Mouse (Mus musculus) cerebellum, postnatal 10 days (tissue): ENCODE measurements around the gene Cflar.
"Not testable (repeated sequence)": the region's sequence is repeated elsewhere in the genome, so short reads cannot be mapped to it uniquely, and the experiment has no call there.

Source experiments
- DNase-seq, 2 experiments: peaks; one replicate each; pipeline ENCODE4 v3.0.0; 2021; ENCODE audit warnings: mixed read lengths in 2 of 2

Gene Cflar

GRCm38 (mm10) chr1:58788410-58788809 lies 77.1 kb downstream of the Cflar start:
- no peak for DNase-seq

GRCm38 (mm10) chr1:58794705-58795104 lies 83.4 kb downstream of the Cflar start:
- no peak for DNase-seq

DNA sequence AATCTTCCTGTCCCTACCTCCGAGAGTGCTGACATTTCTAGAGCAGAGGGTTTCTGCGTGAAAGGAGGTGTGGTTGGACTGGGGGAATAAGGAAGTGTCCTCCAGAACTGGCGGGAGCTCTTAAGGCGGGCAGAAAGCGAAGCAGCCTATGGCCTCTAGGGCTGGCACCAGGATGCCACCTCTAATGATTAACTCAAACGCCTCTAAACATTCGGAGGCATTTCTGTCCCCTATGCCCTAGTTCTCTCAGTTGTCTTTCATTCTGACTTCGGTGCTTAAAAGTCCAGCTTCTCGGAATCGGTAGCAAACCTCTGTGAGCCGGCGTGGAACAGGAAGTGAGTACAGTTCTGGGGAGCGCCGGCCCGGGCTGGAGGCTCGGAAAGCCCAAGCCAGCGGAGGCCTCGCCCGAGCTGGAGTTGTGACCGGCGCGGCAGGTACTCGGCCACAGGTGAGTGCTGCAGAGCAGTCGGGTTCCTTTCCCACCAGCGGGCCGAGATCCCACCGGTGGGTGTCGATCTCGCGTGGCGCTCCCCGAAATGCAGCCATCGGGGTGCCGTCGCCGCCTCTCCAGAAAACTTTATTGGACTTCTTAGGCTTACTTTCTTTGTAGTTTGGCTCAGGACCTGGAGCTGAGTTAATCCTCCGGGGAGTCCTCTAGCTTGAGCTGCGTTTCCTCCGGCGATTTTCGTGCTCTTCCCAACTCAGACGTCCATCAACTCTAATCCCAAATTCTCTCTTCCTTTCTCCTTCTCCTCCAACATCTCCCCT lies 84.2 kb downstream of the Cflar start, which contains the start of gene Casp8:
TSS of gene Casp8 (plus strand) at position 84 of the 768 bp plus-strand sequence.
- DNase-seq = peak; percentile 21 to 26

GRCm38 (mm10) chr1:58796059-58796363 lies 84.7 kb downstream of the Cflar start:
- DNase-seq = no peak

DNA sequence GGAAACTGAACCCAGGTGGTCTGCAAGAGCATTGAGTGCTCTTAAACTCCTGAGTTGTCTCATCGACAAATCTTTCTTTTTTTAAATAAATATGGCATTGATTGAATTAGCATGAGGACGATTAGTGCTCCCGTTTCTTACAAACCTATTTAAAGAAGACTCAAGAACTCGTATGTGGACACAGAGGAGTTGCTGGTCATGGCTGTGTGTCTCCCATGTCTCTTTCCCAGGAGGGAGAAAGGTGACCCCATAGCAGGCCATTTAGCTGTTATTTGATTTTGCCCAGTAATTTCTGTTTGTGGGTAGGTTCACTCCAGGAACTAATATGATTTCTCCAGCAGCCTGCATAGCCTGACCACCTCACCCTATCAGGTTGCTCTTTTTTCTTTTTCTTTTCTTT lies 85.5 kb downstream of the Cflar start:
- DNase-seq = no peak

DNA sequence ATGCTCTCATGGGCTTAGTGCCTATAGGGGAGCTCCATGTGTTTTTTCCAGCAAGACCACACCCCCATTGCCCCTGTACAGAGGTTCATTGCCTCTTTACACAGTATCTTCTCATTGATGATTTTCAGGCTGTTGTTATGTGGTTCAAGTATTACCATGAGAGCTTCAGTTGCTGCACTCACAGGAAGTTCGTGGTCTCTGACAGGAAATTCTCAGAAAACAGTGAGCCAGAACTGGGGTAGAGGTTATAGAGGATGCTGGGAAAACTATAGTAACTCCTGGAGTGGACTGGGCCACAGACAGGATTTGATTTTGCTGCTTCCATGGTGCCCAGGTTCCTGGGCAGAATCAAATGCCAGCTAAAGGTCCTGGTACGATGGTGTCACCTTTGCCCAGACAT lies 86.1 kb downstream of the Cflar start:
- DNase-seq = no peak

DNA sequence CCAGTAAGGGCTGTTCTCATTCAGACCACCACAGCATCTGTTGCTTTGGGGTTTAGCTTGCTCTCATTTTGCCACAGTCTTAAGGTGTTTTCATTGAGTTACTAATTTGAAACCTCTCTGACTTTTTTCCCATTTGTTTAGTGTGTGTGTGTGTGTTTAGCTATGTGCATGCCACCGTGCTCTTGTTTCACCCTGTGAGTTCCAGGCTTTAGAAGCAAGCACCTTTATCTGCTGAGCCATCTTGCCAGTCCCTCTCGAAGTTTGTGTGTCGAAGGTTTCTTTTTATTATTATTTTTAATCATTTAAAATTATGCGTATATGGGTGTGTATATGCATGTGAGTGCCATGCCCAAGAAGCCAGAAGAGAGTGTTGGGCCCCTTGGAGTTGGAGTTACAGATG lies 87.6 kb downstream of the Cflar start:
- no peak for DNase-seq

- DNase-seq = not testable (repeated sequence)
These were observed 89.3 kb downstream of the Cflar start for GRCm38 (mm10) chr1:58800644-58801043.

DNA sequence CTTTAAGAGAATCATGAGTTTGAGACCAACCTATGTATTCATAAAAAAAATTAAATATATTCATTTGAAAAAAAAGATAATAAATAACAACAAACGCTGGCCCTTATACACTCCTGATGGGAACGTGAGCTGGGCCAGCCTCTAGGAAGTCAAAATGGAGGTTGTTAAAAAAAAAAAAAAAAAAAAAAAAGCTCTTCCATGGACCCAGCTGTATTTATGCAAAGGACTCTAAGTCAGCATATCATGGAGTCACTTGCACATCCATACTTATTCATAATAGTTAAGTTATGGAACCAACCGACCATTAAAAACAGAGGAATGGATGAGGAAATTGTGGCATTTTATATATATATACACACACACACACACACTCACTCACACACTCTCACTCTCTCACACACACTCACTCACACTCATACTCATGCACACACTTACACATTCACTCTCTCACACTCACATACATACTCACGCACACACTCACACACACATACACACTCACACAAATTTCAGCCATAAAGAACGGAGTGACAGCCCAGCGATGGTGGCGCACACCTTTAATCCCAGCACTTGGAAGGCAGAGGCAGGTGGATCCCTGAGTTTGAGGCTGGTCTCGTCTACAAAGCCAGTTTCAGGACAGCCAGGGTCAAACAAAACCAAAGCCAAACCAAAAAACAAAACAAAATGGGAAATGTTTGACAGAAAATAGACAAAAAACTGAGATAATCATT lies 90.4 kb downstream of the Cflar start:
- DNase-seq = no peak

DNA sequence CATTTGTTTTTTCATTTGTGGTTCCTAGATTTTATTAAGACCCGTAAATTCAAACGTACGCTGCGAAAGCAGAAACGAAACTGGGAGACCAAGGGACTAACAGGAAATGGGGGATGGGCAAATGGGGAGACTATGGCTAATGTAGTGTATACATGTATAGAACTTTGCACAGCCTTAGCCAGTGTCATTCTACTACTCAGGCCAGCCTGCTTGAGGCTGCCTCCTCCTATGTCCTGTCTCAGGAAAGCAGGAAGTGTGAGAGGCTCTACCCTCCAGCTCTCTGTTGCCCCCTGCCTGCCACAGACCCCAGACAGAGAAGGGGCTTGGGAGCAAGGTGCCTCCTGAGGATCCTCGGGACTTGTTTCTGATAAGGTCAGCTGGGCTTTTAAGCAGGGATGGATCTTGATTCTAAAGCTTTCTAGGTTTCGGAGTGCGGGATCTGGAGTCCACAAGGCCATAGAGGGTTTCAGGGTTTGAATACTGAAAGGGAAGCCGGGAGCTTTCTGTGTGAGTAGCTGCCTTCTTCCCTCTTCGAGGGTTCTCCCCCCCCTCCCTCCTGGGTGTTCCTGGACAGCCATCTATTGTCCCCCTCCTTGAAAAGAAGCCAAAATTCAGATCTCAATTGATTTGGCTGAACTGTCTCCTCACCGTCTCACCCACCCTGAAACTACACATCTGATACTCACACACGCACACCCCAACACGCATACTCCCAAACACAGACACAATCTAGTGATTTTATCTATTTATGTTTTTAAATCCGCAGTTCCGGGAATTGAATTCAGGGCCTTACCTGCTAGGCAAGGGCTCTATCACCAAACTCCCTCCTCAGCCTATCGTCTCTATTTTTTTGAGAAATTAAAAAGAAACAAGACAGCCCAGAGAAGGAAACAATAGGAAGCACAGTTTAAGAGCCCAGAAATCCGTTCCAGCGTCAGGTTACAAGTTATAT lies 91.3 kb downstream of the Cflar start:
- DNase-seq = peak in 1 of 2 experiments; percentile 22

- no peak for DNase-seq
These were observed 92.2 kb downstream of the Cflar start for GRCm38 (mm10) chr1:58803531-58803930.

DNA sequence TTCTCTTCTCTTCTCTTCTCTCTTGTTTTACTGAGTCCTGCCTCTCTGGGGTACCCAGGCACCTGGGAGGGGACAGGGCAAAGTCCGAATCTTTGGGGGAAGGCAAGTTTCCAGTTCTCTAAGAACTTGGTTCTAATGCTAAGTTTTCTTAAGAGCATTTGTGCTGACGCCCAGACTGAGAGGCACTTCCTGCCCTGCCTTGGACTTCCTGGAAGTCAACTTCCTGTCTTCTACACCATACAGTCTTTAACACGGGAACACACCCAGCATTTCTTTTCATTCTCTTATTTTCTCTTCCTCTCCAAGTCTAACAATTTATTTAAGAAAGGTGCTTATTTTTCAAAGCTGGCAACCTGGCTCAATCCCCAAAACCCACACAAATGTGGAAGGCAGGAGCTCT lies 95.3 kb downstream of the Cflar start:
- no peak for DNase-seq
